Mouse (Mus musculus) lung, adult 2 months (tissue): ENCODE measurements around the gene Stac. TPM values are rescaled to one million over a fixed set of nuclear protein-coding genes. Genes with fewer than 3 reads are reported as not detected.

ENCODE experiments used
- DNase-seq: peaks from one replicate; pipeline ENCODE4 v3.0.0; 2022
- H3K4me1 ChIP-seq: fragments of 200-500 bp; 2 replicates; pipeline ENCODE4 v1.6.1; 2011; ENCODE audit warnings: low read length; ENCODE audit not compliant: control insufficient read depth, insufficient read depth
- H3K4me3 ChIP-seq: fragments of 200-500 bp; replicated peaks from 2 replicates; pipeline ENCODE3; 2011; ENCODE audit warnings: low read depth, mild to moderate bottlenecking, control low read depth, low read length; ENCODE audit errors: extremely low read depth
- CTCF ChIP-seq: fragments of 200-500 bp; IDR thresholded peaks from 2 replicates; pipeline ENCODE4 v1.5.1; 2011; ENCODE audit warnings: mild to moderate bottlenecking, low read length, control low read depth; ENCODE audit not compliant: insufficient read depth
- POLR2A ChIP-seq: fragments of 200-500 bp; IDR thresholded peaks from 2 replicates; pipeline ENCODE4 v1.6.1; 2011; ENCODE audit warnings: low read depth, mild to moderate bottlenecking, control low read depth, low read length, borderline replicate concordance; ENCODE audit errors: extremely low read depth
- WGBS: fragments of 180-500 bp; shearing (Covaris S2); methylation state at CpG from one replicate; pipeline ENCODE4 v1.1.7; 2018; 5-methylcytosine and 5-hydroxymethylcytosine counted together
- polyA plus RNA-seq: library from polyadenylated mRNA; depleted of rRNA; stranded (reverse); fragments of >200 nt; gene quantifications from 2 replicates; pipeline ENCODE4 v1.2.3, GENCODE M21; 2012

The Stac gene
- polyA plus RNA-seq, 1 experiment: 1.7 TPM

- TF ChIP-seq CTCF (no peak), POLR2A (no peak)
- no peaks in the 10 kb centered on the region for H3K4me1 ChIP-seq
- WGBS: 10% methylated on average over 6 of the region's 6 CpGs
- no peak overlapping the region for H3K4me3 ChIP-seq
- DNase-seq: no peak
Measured at GRCm38 (mm10) chr9:111690484-111690855, 322 bp upstream of the Stac start.

GRCm38 (mm10) chr9:111689146-111689545 is 1.0 kb downstream of the Stac start:
- no peak for TF ChIP-seq CTCF
- TF ChIP-seq POLR2A: no peak
- Histone ChIP-seq H3K4me3 (no peak overlapping the region), H3K4me1 (no peaks in the 10 kb centered on the region)
- WGBS: 58% methylated on average over 11 of the region's 11 CpGs
- DNase-seq: no peak

GRCm38 (mm10) chr9:111684170-111684569 is 6.0 kb downstream of the Stac start:
- no peak for TF ChIP-seq CTCF
- TF ChIP-seq POLR2A: no peak
- DNase-seq: no peak
- no peaks in the 10 kb centered on the region for H3K4me1 ChIP-seq
- no peak overlapping the region for H3K4me3 ChIP-seq
- WGBS: 57% methylated on average over 2 of the region's 2 CpGs

- no peak overlapping the region for H3K4me3 ChIP-seq
- H3K4me1 ChIP-seq: no peaks in the 10 kb centered on the region
- DNase-seq: no peak
- 12% methylated on average over 2 of the region's 2 CpGs for WGBS
- TF ChIP-seq POLR2A: no peak
- TF ChIP-seq CTCF: no peak
Measured at GRCm38 (mm10) chr9:111679516-111679915, 10.6 kb downstream of the Stac start.

GRCm38 (mm10) chr9:111669816-111670215 is 20.3 kb downstream of the Stac start:
- H3K4me3 ChIP-seq: no peak overlapping the region
- DNase-seq: no peak
- H3K4me1 ChIP-seq: no peaks in the 10 kb centered on the region
- whole genome bisulfite sequencing: 82% methylated on average over 6 of the region's 6 CpGs
- TF ChIP-seq CTCF: no peak
- TF ChIP-seq POLR2A: no peak

- Histone ChIP-seq H3K4me1 (no peaks in the 10 kb centered on the region), H3K4me3 (no peak overlapping the region)
- WGBS: 89% methylated on average over 4 of the region's 4 CpGs
- DNase-seq: no peak
- no peak for TF ChIP-seq POLR2A
- TF ChIP-seq CTCF: no peak
Measured at GRCm38 (mm10) chr9:111655066-111655465, 35.1 kb downstream of the Stac start.

GRCm38 (mm10) chr9:111644228-111644627 is 45.9 kb downstream of the Stac start:
- no peaks in the 10 kb centered on the region for H3K4me1 ChIP-seq
- no peak for DNase-seq
- H3K4me3 ChIP-seq: no peak overlapping the region
- TF ChIP-seq CTCF: no peak
- no peak for TF ChIP-seq POLR2A
- WGBS: 69% methylated on average over 4 of the region's 4 CpGs

GRCm38 (mm10) chr9:111643369-111643768 is 46.8 kb downstream of the Stac start:
- DNase-seq: no peak
- no peak overlapping the region for H3K4me3 ChIP-seq
- TF ChIP-seq POLR2A (no peak), CTCF (no peak)
- 55% methylated on average over 5 of the region's 5 CpGs for WGBS
- H3K4me1 ChIP-seq: no peaks in the 10 kb centered on the region

GRCm38 (mm10) chr9:111637641-111638040 is 52.5 kb downstream of the Stac start:
- no peak for DNase-seq
- H3K4me1 ChIP-seq: no peaks in the 10 kb centered on the region
- 55% methylated on average over 2 of the region's 2 CpGs for WGBS
- no peak for TF ChIP-seq POLR2A
- TF ChIP-seq CTCF: no peak
- H3K4me3 ChIP-seq: no peak overlapping the region

GRCm38 (mm10) chr9:111632833-111633232 is 57.3 kb downstream of the Stac start:
- WGBS: 60% methylated on average over 4 of the region's 4 CpGs
- TF ChIP-seq POLR2A (no peak), CTCF (no peak)
- no peak for DNase-seq
- H3K4me1 ChIP-seq: no peaks in the 10 kb centered on the region
- H3K4me3 ChIP-seq: no peak overlapping the region
